Mouse (Mus musculus): ENCODE data around the gene Kcnh4.

DNA sequence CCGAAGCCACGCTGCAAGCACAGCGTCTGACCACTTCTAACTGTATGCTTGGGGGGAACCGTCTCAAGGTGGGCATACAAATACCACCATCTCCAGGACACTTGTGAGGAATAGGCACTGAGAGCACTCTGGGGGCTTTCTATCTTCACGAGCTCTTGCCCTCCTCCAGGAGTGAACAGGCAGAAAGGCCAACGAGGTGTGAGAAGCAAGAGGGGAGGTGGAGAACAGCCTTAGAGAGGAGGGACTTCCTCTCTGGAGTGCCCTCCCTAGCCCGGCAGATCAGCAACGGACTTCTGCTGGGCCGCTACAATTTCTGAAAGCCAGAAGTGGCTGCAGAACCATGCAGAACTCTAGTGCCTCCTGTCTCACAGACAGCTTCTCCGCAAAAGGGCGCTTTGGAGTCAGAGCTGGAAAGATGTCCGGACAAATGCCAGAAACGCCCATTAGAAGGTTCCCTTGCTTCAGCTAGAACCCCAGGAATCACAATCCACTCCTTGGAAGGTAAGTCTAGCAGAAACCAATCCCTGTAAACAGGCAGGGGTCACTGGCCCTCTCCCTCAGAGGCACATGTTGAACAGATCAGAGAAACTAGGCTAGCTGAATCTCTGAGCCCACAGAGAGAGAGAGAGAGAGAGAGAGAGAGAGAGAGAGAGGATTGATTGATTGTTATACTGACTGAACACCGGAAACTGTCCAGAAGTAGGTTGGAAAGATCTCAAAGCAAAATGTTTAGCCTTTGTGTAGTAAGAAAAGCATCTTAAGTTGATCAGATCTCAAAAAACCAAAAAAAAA lies 23.6 kb downstream of the Kcnh4 start:
- no peak for TF ChIP-seq CTCF (IDR thresholded peaks at IDR 0.05; ENCODE audit: low read depth, low read length)
- TF ChIP-seq EP300 (IDR thresholded peaks at IDR 0.05; ENCODE audit: insufficient read depth, low read depth, low read length) = no peak
- no peak for TF ChIP-seq POLR2A (IDR thresholded peaks at IDR 0.05; ENCODE audit: insufficient read depth, low read length)

Measured in ES-Bruce4 (cell line).